Mouse (Mus musculus) stomach, postnatal 0 days (tissue): ENCODE data around the gene Trim43a.

Experiments used
- CTCF ChIP-seq: IDR thresholded peaks from 2 replicates; pipeline ENCODE4 v1.5.1; 2016; ENCODE audit warnings: antibody characterized with exemption, low read depth, mild to moderate bottlenecking, moderate library complexity
- EP300 ChIP-seq: optimal IDR thresholded peaks from 2 replicates; pipeline ENCODE3; 2016; ENCODE audit warnings: antibody characterized with exemption

- TF ChIP-seq CTCF (peak; percentile 85), EP300 (no peak)
Measured at GRCm38 (mm10) chr9:88546166-88546565, 34.5 kb upstream of the Trim43a start.
